ENCODE assay signal across 31 mouse cellular contexts in genomic region chr13:56403381-56404086, GRCm38 (mm10). TPM values are rescaled to one million over a fixed set of nuclear protein-coding genes. Genes with fewer than 3 reads are reported as not detected.
A peak's percentile ranks its signal among the peaks of the same experiment; 100 is the strongest.
DNase-seq lines count a peak whose midpoint lies in the region; ATAC-seq lines count a peak whose summit lies in the region.
"Had no signal": no experiment of that assay in that cellular context is flagged by ENCODE, and none has a peak within 500 bp of the region (broad histone marks: within the 10 kb centered on the region; RNA-seq: fewer than 3 reads in every experiment).

No protein-coding gene starts in this region.

- WGBS in limb, embryonic 10.5 days = 73% methylated on average over 8 of the region's 8 CpGs

- H3K4me1 ChIP-seq in limb, embryonic 10.5 days = peaks cover 14% of the 10 kb centered on the region
- H3K4me1 ChIP-seq: hindbrain, embryonic 12.5 days; kidney, embryonic 15.5 days; liver, embryonic 15.5 days; lung, embryonic 15.5 days; megakaryocyte, embryonic 14.5 days; midbrain, embryonic 13.5 days had no signal

- H3K27me3 ChIP-seq in limb, embryonic 10.5 days (ENCODE audit: low read depth, poor library complexity, severe bottlenecking) = peaks cover 3% of the 10 kb centered on the region; the same call in 1 of the 2 replicates
- H3K27me3 ChIP-seq: hindbrain, embryonic 12.5 days; kidney, embryonic 15.5 days; liver, embryonic 15.5 days; lung, embryonic 15.5 days had no signal

- ATAC-seq in cerebellum, adult (ENCODE audit: insufficient number of reproducible peaks, low FRiP score, low TSS enrichment) = peak; percentile 61
- ATAC-seq: midbrain, embryonic 13.5 days had no signal

- peak overlapping the region; percentile 32 for H3K27ac ChIP-seq in limb, embryonic 10.5 days
- H3K27ac ChIP-seq: heart, adult 2 months; hindbrain, embryonic 12.5 days; kidney, embryonic 15.5 days; liver, embryonic 15.5 days; lung, embryonic 15.5 days; midbrain, embryonic 13.5 days had no signal

- H3K4me3 ChIP-seq in limb, embryonic 10.5 days = no peak overlapping the region
- H3K4me3 ChIP-seq: heart, adult 2 months; hindbrain, embryonic 12.5 days; kidney, embryonic 15.5 days; liver, embryonic 15.5 days; lung, embryonic 15.5 days; megakaryocyte, embryonic 14.5 days; midbrain, embryonic 13.5 days had no signal

- no peaks in the 10 kb centered on the region for H3K36me3 ChIP-seq in limb, embryonic 10.5 days
- H3K36me3 ChIP-seq: hindbrain, embryonic 12.5 days; kidney, embryonic 15.5 days; liver, embryonic 15.5 days; lung, embryonic 15.5 days; midbrain, embryonic 13.5 days had no signal

- DNase-seq in cerebellum, postnatal 4 days (ENCODE audit: low spot score in 2 of 2) = no peak
- DNase-seq in gastrocnemius, postnatal 25 days = peak; percentile 43
- no peak for DNase-seq in gastrocnemius, adult 8-10 months (ENCODE audit: low spot score in 2 of 2)
- no peak for DNase-seq in limb, embryonic 10.5 days (ENCODE audit: low spot score)
- DNase-seq in skeletal muscle tissue, adult 2 months (ENCODE audit: low read depth, low spot score) = peak; percentile 33
- DNase-seq in urinary bladder, postnatal 25 days (ENCODE audit: low spot score) = no peak
- no peak for DNase-seq in layer of hippocampus, postnatal 36 days
- DNase-seq: adrenal gland, postnatal 14 days; gastrocnemius, postnatal 14 days; heart, adult 2 months; kidney, adult 11 months; kidney, postnatal 36 days; lung, postnatal 36 days; right cerebral cortex, postnatal 14 days; spleen, adult 18-20 months had no signal

- H3K9me3 ChIP-seq in limb, embryonic 10.5 days (replicated peaks) = no peaks in the 10 kb centered on the region
- H3K9me3 ChIP-seq: hindbrain, embryonic 12.5 days; kidney, embryonic 15.5 days; liver, embryonic 15.5 days; lung, embryonic 15.5 days; midbrain, embryonic 13.5 days had no signal

RNA-seq across cellular contexts. Expression of gene Gm3045, which starts 22.9 kb away (rescaled TPM):
- total RNA-seq in gastrocnemius, postnatal 25 days (2021) = not detected
- total RNA-seq in gastrocnemius, adult 8-10 months (2022) = not detected
- not detected in 2 replicates for polyA plus RNA-seq in limb, embryonic 10.5 days (2016; fragmentation: Nextera tagmentation; extraction: Ambion mirVana)
- not detected for total RNA-seq in layer of hippocampus, postnatal 36 days (2021)
- total RNA-seq: adrenal gland, postnatal 14 days; common myeloid progenitor, adult 5-6 weeks; gastrocnemius, postnatal 14 days; heart, adult 2 months; heart, postnatal 25 days; layer of hippocampus, adult 8-10 months; left cerebral cortex, adult 18-20 months; left cerebral cortex, postnatal 36 days; monocyte, adult 5-6 weeks had no signal
- polyA plus RNA-seq: brain, embryonic 14.5 days; heart, adult 2 months; heart, embryonic 14.5 days; hindbrain, embryonic 12.5 days; kidney, embryonic 15.5 days; liver, embryonic 15.5 days; lung, embryonic 15.5 days; midbrain, embryonic 13.5 days; neural tube, embryonic 11.5 days had no signal

RNA-seq across cellular contexts. Expression of gene Slc25a48, which starts 34.6 kb away (rescaled TPM):
- total RNA-seq in gastrocnemius, postnatal 25 days (2021) = not detected
- total RNA-seq in gastrocnemius, adult 8-10 months (2022) = under 1 TPM in 1 of 4 experiments, not detected in 3; 0.11 TPM
- not detected in 2 replicates for polyA plus RNA-seq in limb, embryonic 10.5 days (2016; fragmentation: Nextera tagmentation; extraction: Ambion mirVana)
- under 1 TPM in 1 of 2 experiments, not detected in 1; 0.10 TPM for total RNA-seq in layer of hippocampus, postnatal 36 days (2021)
- total RNA-seq: common myeloid progenitor, adult 5-6 weeks; monocyte, adult 5-6 weeks had no signal
- polyA plus RNA-seq: heart, embryonic 14.5 days; hindbrain, embryonic 12.5 days; midbrain, embryonic 13.5 days had no signal

Comparison
In these comparisons a context has a peak if more than half of its experiments do, and no peak if none do; other contexts are left out.
1. DNase-seq: peak in gastrocnemius, postnatal 25 days (single experiment) and skeletal muscle tissue, adult 2 months (single experiment); none in cerebellum, postnatal 4 days (0 of 2), gastrocnemius, adult 8-10 months (0 of 2), limb, embryonic 10.5 days (single experiment), urinary bladder, postnatal 25 days (single experiment) and layer of hippocampus, postnatal 36 days (0 of 2).